Mouse (Mus musculus) erythroblast, embryonic 14.5 days (primary cell): ENCODE data around the gene Foxc2. TPM values are rescaled to one million over a fixed set of nuclear protein-coding genes. Genes with fewer than 3 reads are reported as not detected.

Experiments
- H3K27me3 ChIP-seq: 2 replicates; pipeline ENCODE4 v1.6.1; 2012; ENCODE audit warnings: inconsistent platforms; ENCODE audit not compliant: control insufficient read depth
- H3K36me3 ChIP-seq: 2 replicates; pipeline ENCODE4 v1.6.1; 2012; ENCODE audit warnings: mild to moderate bottlenecking, inconsistent platforms; ENCODE audit not compliant: control insufficient read depth
- H3K4me1 ChIP-seq: 2 replicates; pipeline ENCODE4 v1.6.1; 2012; ENCODE audit warnings: inconsistent platforms; ENCODE audit not compliant: control insufficient read depth
- H3K4me3 ChIP-seq: replicated peaks from 2 replicates; pipeline ENCODE3; 2012; ENCODE audit warnings: moderate library complexity, mild to moderate bottlenecking, inconsistent platforms
- H3K9me3 ChIP-seq: 2 replicates; pipeline ENCODE4 v1.6.1; 2012; ENCODE audit warnings: low read length, inconsistent platforms, mixed read lengths; ENCODE audit not compliant: control insufficient read depth
- GATA1 ChIP-seq: IDR thresholded peaks from 2 replicates; pipeline ENCODE4 v1.6.1; 2012; ENCODE audit warnings: low read length, inconsistent platforms, mixed read lengths
- TAL1 ChIP-seq: IDR thresholded peaks from 3 replicates; pipeline ENCODE4 v1.6.1; 2012; ENCODE audit warnings: low read length, inconsistent platforms, mixed read lengths
- polyA plus RNA-seq: library from polyadenylated mRNA; stranded (reverse); fragments of >175 nt; gene quantifications from 2 replicates; pipeline ENCODE4 v1.2.3, GENCODE M21; 2012

Foxc2 gene
- polyA plus RNA-seq, 1 experiment = not detected

DNA sequence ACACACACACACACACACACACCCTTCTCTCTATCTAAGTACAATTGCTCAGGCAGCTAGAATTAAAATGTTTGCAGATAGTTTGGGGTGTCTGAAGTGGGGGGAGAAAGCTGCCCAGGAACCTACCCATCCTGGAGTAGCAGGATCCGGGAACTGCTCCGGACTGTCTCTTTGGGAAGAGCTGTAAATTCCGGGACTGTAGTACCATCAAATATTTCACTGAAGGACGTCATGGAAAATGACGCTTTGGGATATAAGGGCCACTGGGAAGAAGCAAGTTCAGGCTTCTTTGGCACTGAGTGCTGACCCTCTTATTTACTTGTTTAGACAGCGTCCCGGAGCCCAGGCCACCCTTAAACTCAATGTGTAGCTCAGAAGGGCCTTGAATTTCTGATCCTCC lies 36.8 kb upstream of the Foxc2 start:
- H3K4me3 ChIP-seq = no peak overlapping the region
- H3K36me3 ChIP-seq = no peaks in the 10 kb centered on the region
- no peaks in the 10 kb centered on the region for H3K4me1 ChIP-seq
- TF ChIP-seq GATA1 (no peak), TAL1 (no peak)
- H3K27me3 ChIP-seq = peaks cover 99% of the 10 kb centered on the region
- no peaks in the 10 kb centered on the region; the same call in 1 of the 2 replicates for H3K9me3 ChIP-seq

DNA sequence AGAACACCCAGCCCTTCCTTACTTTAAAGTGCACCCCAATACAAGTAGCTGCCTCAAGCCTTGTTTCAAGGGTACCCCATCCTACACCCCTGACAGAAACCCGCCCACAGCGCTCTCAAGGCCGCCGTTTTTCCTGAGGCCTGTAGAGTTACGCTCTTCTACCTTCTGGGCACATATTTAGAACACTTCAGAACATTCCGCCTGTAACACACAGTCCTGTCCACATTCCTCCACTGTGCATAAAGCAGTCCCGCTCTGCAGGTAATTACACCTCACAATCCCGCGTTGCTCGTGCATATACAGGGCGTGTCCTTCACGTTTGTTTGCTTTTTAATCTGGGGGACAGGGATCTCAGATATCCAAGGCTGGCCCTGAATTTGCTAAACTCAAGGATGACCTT lies 36.0 kb upstream of the Foxc2 start:
- TF ChIP-seq TAL1 = no peak
- peaks cover 99% of the 10 kb centered on the region for H3K27me3 ChIP-seq
- no peaks in the 10 kb centered on the region for H3K36me3 ChIP-seq
- peaks cover 2% of the 10 kb centered on the region; the same call in 1 of the 2 replicates for H3K9me3 ChIP-seq
- H3K4me3 ChIP-seq = no peak overlapping the region
- H3K4me1 ChIP-seq = no peaks in the 10 kb centered on the region

DNA sequence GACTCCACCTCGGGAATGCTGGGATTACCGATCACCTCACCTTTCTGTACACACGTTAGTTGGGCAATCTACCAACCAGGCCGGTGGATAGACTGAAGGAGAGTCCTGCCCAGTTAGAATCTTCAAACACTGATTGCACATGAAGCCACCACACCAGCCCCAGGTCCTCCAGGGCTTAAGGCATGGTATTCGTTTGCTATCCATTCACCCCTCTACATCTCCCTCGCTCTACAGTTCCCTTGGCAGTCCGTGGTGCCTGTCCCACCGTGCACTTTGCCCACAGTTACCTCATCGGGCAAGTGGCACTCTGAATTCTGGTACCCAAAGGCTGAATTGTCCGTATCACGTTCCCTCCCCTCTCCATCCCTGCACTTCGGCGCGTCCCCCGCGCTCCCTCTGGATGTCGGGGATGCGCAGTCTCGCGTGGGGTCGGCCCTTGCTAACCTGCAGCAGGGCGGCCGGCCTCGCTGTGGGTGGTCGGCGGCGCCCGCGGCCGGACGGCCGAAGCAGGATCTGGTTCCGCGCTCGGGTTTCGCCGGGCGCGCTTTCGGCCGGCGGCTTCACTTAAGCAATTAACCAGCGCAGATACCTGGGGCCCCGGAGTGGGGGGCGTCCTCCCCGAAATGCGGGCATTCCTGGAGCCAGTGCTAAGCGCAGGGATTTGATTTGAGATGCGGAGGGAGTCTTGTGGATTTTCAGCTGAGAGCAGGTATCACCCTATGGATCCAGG lies 35.4 kb upstream of the Foxc2 start:
- TF ChIP-seq TAL1 = no peak
- TF ChIP-seq GATA1 = no peak
- peaks cover 2% of the 10 kb centered on the region; the same call in 1 of the 2 replicates for H3K9me3 ChIP-seq
- no peaks in the 10 kb centered on the region for H3K4me1 ChIP-seq
- H3K27me3 ChIP-seq = peaks cover 99% of the 10 kb centered on the region
- H3K4me3 ChIP-seq = no peak overlapping the region
- no peaks in the 10 kb centered on the region for H3K36me3 ChIP-seq

DNA sequence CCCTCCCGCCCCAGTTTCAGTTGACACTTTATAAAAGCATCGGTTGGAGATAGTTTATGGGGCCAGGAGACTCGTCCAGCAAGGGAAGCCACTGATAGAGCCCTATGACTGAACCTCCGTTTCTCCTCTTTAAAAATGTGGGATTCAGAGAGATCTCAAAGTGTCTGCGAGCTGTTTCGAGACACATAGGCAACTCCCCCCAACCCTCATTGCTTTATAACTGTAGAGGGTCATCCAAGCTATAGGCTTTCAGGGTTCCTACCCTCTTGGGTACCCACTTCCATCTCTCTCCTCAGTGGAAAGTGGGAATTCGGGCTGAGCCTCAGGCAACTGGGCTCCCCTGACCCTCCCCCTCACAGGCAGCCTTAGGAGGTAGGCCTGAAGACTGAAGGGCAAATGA lies 34.6 kb upstream of the Foxc2 start:
- H3K4me3 ChIP-seq = no peak overlapping the region
- peaks cover 99% of the 10 kb centered on the region for H3K27me3 ChIP-seq
- H3K36me3 ChIP-seq = no peaks in the 10 kb centered on the region

DNA sequence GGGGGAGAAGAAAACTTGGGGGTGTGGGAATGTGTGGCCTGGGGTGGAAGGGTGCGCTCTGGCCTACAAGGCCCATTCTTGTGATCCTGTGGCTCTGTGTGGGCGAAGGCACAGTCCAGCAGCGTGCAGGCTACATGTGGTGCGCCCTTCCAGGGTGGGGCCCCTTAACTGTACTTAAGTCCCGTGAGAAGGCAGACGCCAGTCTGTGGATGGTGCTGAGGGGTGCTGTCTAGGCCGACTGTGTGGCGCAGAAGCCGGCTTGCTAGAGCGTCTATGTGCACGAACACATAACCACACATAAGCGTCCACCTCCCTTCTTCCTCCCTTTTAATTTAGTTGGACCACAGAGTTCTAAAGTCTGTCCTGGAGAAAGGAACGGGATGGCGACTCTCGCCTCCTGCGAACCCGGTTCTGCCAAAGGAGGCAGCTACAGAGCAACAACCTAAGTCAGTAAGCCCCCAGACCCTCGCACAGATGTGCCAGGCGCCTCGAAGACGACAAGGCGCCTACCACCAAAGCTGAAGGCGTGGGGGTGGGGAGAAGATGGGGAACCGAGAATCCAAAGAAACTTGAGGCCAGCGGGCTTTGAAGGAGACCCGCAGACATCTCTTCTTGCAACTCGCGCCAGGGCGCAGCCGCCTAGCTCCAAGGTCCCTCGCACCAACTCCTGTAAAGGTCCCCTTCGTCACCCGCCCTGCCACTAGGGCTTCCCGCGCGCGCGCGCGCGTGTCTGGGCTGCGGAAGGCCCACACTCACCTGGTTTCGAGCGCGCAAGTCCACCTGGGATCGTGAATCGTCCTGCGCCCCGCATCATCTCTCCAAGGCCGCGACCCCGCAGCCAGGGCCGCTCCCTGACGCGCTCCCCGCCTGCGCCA lies 33.5 kb upstream of the Foxc2 start:
- no peak overlapping the region for H3K4me3 ChIP-seq
- no peaks in the 10 kb centered on the region for H3K36me3 ChIP-seq
- peaks cover 2% of the 10 kb centered on the region; the same call in 1 of the 2 replicates for H3K9me3 ChIP-seq
- TF ChIP-seq GATA1 (no peak), TAL1 (no peak)
- no peaks in the 10 kb centered on the region for H3K4me1 ChIP-seq
- H3K27me3 ChIP-seq = peaks cover 99% of the 10 kb centered on the region

More for the DNA sequence above, 34.6 kb upstream of the Foxc2 start:
- Histone ChIP-seq H3K9me3 (peaks cover 2% of the 10 kb centered on the region; the same call in 1 of the 2 replicates), H3K4me1 (no peaks in the 10 kb centered on the region)
- no peak for TF ChIP-seq TAL1
- no peak for TF ChIP-seq GATA1

DNA sequence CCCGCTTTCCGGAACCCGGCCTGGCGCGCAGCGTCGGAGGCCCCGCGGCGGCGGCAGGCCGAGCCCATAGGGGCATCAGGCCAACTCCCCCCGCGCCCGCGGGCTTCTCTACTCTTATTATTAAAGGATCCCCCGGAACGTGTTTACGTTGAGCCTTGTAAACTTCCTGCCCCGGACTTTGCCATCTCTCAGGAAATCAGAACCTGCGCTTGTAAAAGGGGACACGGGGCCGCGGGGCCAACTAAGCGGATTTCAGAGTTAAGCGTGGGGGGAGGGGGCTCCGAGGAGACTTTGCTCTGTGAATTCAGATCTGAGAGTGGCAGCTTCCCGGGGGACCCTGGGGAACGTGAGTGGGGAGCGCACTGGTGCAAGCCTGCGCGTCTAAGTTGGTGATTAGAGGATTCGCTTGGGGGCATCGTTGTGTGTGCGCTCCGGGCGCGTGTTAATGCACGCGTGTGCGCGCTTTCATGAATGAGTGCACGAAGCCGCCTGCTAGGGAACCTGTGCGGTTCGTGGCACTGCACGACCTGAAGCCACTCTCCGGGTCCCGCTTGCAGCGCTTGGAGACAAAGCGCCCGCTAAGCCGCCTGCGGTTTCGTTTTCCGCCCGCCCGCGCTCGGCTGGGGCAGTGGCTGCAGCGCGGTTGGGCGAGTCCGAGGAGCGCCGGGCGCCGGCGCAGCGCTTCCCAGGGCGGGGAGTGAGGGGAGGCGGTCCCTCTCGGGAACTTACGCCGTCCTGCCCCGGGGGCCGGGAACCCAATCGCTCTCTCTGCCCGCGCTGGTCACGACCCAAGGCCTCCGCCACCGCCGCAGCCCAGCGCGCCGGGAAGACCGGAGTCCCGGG lies 32.7 kb upstream of the Foxc2 start:
- Histone ChIP-seq H3K4me3 (peak overlapping the region; percentile 35), H3K27me3 (peaks cover 100% of the 10 kb centered on the region), H3K36me3 (no peaks in the 10 kb centered on the region), H3K9me3 (peaks cover 2% of the 10 kb centered on the region; the same call in 1 of the 2 replicates), H3K4me1 (no peaks in the 10 kb centered on the region)
- TF ChIP-seq TAL1 = no peak
- TF ChIP-seq GATA1 = no peak

DNA sequence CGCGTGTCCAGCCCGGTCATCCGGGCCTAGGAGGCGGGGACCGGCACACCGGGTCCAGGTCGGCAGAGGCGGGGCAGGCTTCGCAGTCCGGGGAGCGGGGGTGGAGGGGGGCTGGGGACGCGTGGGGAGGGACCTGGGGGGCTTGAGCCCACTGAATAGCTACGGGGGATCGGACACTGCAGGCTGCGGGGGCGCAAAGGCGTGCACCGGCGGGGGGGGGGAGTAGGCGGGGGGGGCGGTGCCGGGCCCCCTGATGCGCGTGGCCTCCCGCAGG lies 32.1 kb upstream of the Foxc2 start:
- peaks cover 2% of the 10 kb centered on the region; the same call in 1 of the 2 replicates for H3K9me3 ChIP-seq

DNA sequence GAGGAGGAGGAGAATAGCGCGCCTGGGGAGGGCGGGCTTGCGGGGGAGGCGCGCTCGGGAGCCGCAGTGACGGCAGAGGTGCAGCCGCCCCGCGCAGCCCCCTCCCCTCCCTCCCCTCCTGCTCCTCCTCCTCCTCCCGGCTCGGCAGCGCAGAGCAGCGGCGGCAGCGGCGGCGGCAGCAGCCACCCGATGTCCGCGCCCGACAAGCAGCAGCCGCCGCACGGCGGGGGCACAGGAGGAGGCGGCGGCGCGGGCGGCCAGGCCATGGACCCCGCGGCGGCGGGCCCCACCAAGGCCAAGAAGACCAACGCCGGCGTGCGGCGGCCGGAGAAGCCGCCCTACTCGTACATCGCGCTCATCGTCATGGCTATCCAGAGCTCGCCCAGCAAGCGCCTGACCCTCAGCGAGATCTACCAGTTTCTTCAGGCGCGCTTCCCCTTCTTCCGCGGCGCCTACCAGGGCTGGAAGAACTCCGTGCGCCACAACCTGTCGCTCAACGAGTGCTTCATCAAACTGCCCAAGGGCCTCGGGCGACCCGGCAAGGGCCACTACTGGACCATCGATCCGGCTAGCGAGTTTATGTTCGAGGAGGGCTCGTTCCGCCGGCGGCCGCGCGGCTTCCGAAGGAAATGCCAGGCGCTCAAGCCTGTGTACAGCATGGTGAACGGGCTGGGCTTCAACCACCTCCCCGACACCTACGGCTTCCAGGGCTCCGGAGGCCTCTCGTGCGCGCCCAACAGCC lies 31.6 kb upstream of the Foxc2 start, which contains the start of gene Foxf1:
TSS of gene Foxf1 (plus strand) at position 177 of the 742 bp plus-strand sequence.
- peaks cover 100% of the 10 kb centered on the region for H3K27me3 ChIP-seq
- H3K4me3 ChIP-seq = peak within 1 kb of the TSS; percentile 35
- H3K4me1 ChIP-seq = no peaks in the 10 kb centered on the region
- H3K36me3 ChIP-seq = no peaks in the 10 kb centered on the region
- H3K9me3 ChIP-seq = peaks cover 2% of the 10 kb centered on the region; the same call in 1 of the 2 replicates
- no peak for TF ChIP-seq TAL1
- no peak for TF ChIP-seq GATA1

More for the DNA sequence above, 32.1 kb upstream of the Foxc2 start:
- H3K4me3 ChIP-seq = peak overlapping the region; percentile 18
- no peaks in the 10 kb centered on the region for H3K36me3 ChIP-seq
- TF ChIP-seq GATA1 (no peak), TAL1 (no peak)
- no peaks in the 10 kb centered on the region for H3K4me1 ChIP-seq
- H3K27me3 ChIP-seq = peaks cover 100% of the 10 kb centered on the region
